Comparison of ENCODE assay signal across 8 mouse cellular contexts in the genomic region with DNA sequence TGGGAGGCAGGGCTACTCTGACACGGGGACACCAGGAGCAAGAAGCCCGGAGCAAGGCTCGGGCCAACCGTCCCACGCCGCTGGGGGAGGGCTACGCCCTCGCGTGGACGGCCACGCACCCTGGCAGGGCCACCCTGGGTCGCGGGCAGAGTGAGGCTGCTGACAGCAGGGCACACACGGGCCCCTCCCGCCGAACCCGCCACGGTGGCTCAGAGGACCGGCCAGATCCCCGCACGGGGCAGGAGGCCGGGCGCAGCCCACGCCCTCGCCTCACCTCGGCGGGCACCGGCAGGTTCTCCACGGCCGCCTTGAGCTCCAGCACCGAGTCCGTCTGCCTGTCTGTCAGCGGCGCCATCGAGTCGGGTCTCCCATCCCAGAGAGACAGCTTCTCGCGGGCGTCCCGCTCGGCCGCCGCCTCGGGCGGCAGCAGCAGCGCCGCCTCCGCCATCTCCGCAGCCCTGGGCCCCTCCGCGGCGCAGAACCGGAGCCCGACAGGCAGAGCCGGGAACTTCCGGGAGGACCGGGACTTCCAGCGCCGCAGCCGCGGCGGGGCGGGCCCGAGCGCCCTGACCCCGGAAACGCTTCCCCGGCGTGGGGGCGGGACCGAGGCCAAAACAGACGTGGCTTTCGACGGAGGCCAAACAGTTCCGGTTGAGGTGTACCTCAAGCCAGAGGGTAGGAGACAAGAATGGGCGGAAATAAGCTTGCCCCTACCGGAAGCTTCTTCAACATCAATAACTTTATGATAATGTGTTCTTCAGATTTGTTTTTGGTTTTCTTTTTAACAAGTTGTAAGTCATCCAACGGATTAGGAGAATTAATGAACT. TPM values are rescaled to one million over a fixed set of nuclear protein-coding genes. Genes with fewer than 3 reads are reported as not detected.
DNase-seq lines count a peak whose midpoint lies in the region; ATAC-seq lines count a peak whose summit lies in the region.

Gene Cog3 (minus strand): TSS at position 527 of the 827 bp plus-strand sequence.

- peak; percentile 96 for DNase-seq in CD4-positive, CD25-positive, alpha-beta regulatory T cell, adult 2 months (ENCODE audit: low read depth, low spot score)
- DNase-seq in fat pad, adult 2 months (ENCODE audit: extremely low read depth, low read depth, low spot score), result peak; percentile 31
- DNase-seq in kidney, postnatal 10 days, result peak; percentile 97
- peak; percentile 94 to 95 for DNase-seq in natural killer cell, adult 2 months (ENCODE audit: low spot score in 2 of 2)

- peak within 1 kb of the TSS; percentile 85 for H3K4me3 ChIP-seq in brown adipose tissue, adult 24 weeks (ENCODE audit: insufficient read depth, low read depth, low read length)
- H3K4me3 ChIP-seq in heart, embryonic 13.5 days, result peak within 1 kb of the TSS; percentile 99
- H3K4me3 ChIP-seq in liver, embryonic 12.5 days, result peak within 1 kb of the TSS; percentile 95
- peak within 1 kb of the TSS; percentile 97 for H3K4me3 ChIP-seq in stomach, embryonic 15.5 days (replicated peaks)

- H3K36me3 ChIP-seq in heart, embryonic 13.5 days, result no peaks in the 10 kb centered on the region
- H3K36me3 ChIP-seq in liver, embryonic 12.5 days, result 0 out of 2 replicates have a peak, but pooled peaks cover 5% of the 10 kb centered on the region
- no peaks in the 10 kb centered on the region for H3K36me3 ChIP-seq in stomach, embryonic 15.5 days

- no peaks in the 10 kb centered on the region for H3K9me3 ChIP-seq in heart, embryonic 13.5 days
- no peaks in the 10 kb centered on the region for H3K9me3 ChIP-seq in liver, embryonic 12.5 days (replicated peaks)
- no peaks in the 10 kb centered on the region for H3K9me3 ChIP-seq in stomach, embryonic 15.5 days

- H3K9ac ChIP-seq in heart, embryonic 13.5 days, result peak within 1 kb of the TSS; percentile 97
- H3K9ac ChIP-seq in liver, embryonic 12.5 days, result peak within 1 kb of the TSS; percentile 95
- peak within 1 kb of the TSS; percentile 77 for H3K9ac ChIP-seq in stomach, embryonic 15.5 days

- peak within 1 kb of the TSS; percentile 65 for H3K27ac ChIP-seq in brown adipose tissue, adult 24 weeks (replicated peaks; ENCODE audit: low read depth, low read length)
- H3K27ac ChIP-seq in heart, embryonic 13.5 days (replicated peaks), result peak within 1 kb of the TSS; percentile 93
- peak within 1 kb of the TSS; percentile 92 for H3K27ac ChIP-seq in liver, embryonic 12.5 days
- peak within 1 kb of the TSS; percentile 87 for H3K27ac ChIP-seq in stomach, embryonic 15.5 days

- WGBS in heart, embryonic 13.5 days, result under 1% methylated on average over 69 of the region's 78 CpGs
- WGBS in liver, embryonic 12.5 days (ENCODE audit: insufficient replicate concordance), result under 1% methylated on average over 74 of the region's 78 CpGs
- WGBS in stomach, embryonic 15.5 days, result under 1% methylated on average over 78 of the region's 78 CpGs

- peak within 1 kb of the TSS; percentile 73 for H3K4me2 ChIP-seq in heart, embryonic 13.5 days
- H3K4me2 ChIP-seq in liver, embryonic 12.5 days, result peak within 1 kb of the TSS; percentile 88
- peak within 1 kb of the TSS; percentile 74 for H3K4me2 ChIP-seq in stomach, embryonic 15.5 days

- peak; percentile 84 for ATAC-seq in heart, embryonic 13.5 days (ENCODE audit: extremely low read depth, insufficient number of reproducible peaks, low FRiP score, low TSS enrichment)
- ATAC-seq in liver, embryonic 12.5 days, result peak; percentile 95
- peak; percentile 97 for ATAC-seq in stomach, embryonic 15.5 days (ENCODE audit: insufficient read depth, low FRiP score, low read depth)

- H3K4me1 ChIP-seq in brown adipose tissue, adult 24 weeks (ENCODE audit: control insufficient read depth, insufficient read depth, insufficient read length, low read length), result peaks cover 11% of the 10 kb centered on the region
- peaks cover 24% of the 10 kb centered on the region for H3K4me1 ChIP-seq in heart, embryonic 13.5 days
- H3K4me1 ChIP-seq in liver, embryonic 12.5 days, result peaks cover 40% of the 10 kb centered on the region
- peaks cover 12% of the 10 kb centered on the region for H3K4me1 ChIP-seq in stomach, embryonic 15.5 days

- H3K27me3 ChIP-seq in heart, embryonic 13.5 days (replicated peaks), result peaks cover 23% of the 10 kb centered on the region
- peaks cover 8% of the 10 kb centered on the region; the same call in 1 of the 2 replicates for H3K27me3 ChIP-seq in liver, embryonic 12.5 days (replicated peaks)
- H3K27me3 ChIP-seq in stomach, embryonic 15.5 days (replicated peaks), result no peaks in the 10 kb centered on the region

RNA-seq across cellular contexts. Expression of gene Cog3, which starts in this region (rescaled TPM):
- polyA plus RNA-seq in brown adipose tissue, adult 24 weeks (2012; ENCODE audit: insufficient read depth, insufficient read length, missing spikeins), result 5.0 and 6.3 TPM in 2 replicates
- 11.7 and 11.8 TPM in 2 replicates for polyA plus RNA-seq in heart, embryonic 13.5 days (2015; fragmentation: Nextera tagmentation; extraction: Ambion mirVana)
- 11.7 and 12.1 TPM in 2 replicates for polyA plus RNA-seq in liver, embryonic 12.5 days (2016; fragmentation: Nextera tagmentation; extraction: Ambion mirVana)
- 19.9 TPM in 2 replicates for polyA plus RNA-seq in stomach, embryonic 15.5 days (2015; fragmentation: Nextera tagmentation; extraction: Ambion mirVana)

Comparison
In these comparisons a context has a peak if more than half of its experiments do, and no peak if none do; other contexts are left out.
1. Peak in every context shown above with its lines: DNase-seq, ATAC-seq, H3K4me3 ChIP-seq and H3K27ac ChIP-seq.
2. DNase-seq: peak in every context shown above with its lines; median percentile 97 in kidney, postnatal 10 days; 96 in CD4-positive, CD25-positive, alpha-beta regulatory T cell, adult 2 months; 94 in natural killer cell, adult 2 months; 31 in fat pad, adult 2 months.